Mouse (Mus musculus) limb, embryonic 12.5 days (tissue): ENCODE results near the gene 5730522E02Rik. TPM values are rescaled to one million over a fixed set of nuclear protein-coding genes. Genes with fewer than 3 reads are reported as not detected.
"Not testable (repeated sequence)": the region's sequence is repeated elsewhere in the genome, so short reads cannot be mapped to it uniquely, and the experiment has no call there.

ENCODE experiments used
- ATAC-seq: fragments of 200-750 bp; cut with Nextera tagmentation; 2 replicates; pipeline ENCODE4 v1.8.0; 2017; ENCODE audit warnings: low read depth, moderate TSS enrichment; ENCODE audit not compliant: insufficient number of reproducible peaks, insufficient read depth, low FRiP score, low TSS enrichment
- H3K27ac ChIP-seq: fragments of 300-500 bp; sonication (generic); 2 replicates; pipeline ENCODE4 v1.5.1; 2016; ENCODE audit warnings: mild to moderate bottlenecking, moderate library complexity
- H3K27me3 ChIP-seq: fragments of 300-500 bp; sonication (generic); 2 replicates; pipeline ENCODE4 v1.6.1; 2016; ENCODE audit warnings: mild to moderate bottlenecking, moderate library complexity
- H3K36me3 ChIP-seq: fragments of 300-500 bp; sonication (generic); 2 replicates; pipeline ENCODE4 v1.6.1; 2016; ENCODE audit warnings: mild to moderate bottlenecking, moderate library complexity
- H3K4me1 ChIP-seq: fragments of 300-500 bp; sonication (generic); replicated peaks from 2 replicates; pipeline ENCODE4 v1.6.1; 2016
- H3K4me2 ChIP-seq: fragments of 300-500 bp; sonication (generic); 2 replicates; pipeline ENCODE4 v1.6.1; 2016; ENCODE audit warnings: mild to moderate bottlenecking, moderate library complexity
- H3K4me3 ChIP-seq: fragments of 300-500 bp; sonication (generic); replicated peaks from 2 replicates; pipeline ENCODE4 v1.5.1; 2016; ENCODE audit warnings: mild to moderate bottlenecking
- H3K9ac ChIP-seq: fragments of 300-500 bp; sonication (generic); replicated peaks from 2 replicates; pipeline ENCODE4 v1.6.1; 2016; ENCODE audit warnings: mild to moderate bottlenecking, moderate library complexity
- H3K9me3 ChIP-seq: fragments of 300-500 bp; sonication (generic); 2 replicates; pipeline ENCODE4 v1.6.1; 2016; ENCODE audit warnings: mild to moderate bottlenecking, moderate library complexity
- WGBS: fragments of 180-500 bp; shearing (Covaris S2); methylation state at CpG from one replicate; pipeline ENCODE4 v1.1.7; 2016; 5-methylcytosine and 5-hydroxymethylcytosine counted together
- polyA plus RNA-seq: library from polyadenylated mRNA; unstranded; fragments of >200 nt; fragmentation: Nextera tagmentation; extraction: Ambion mirVana; gene quantifications from 2 replicates; pipeline ENCODE4 v1.2.1, GENCODE M21; 2016

Gene 5730522E02Rik
- 8.9 and 9.8 TPM in 2 replicates for polyA plus RNA-seq

GRCm38 (mm10) chr11:26210582-26211180, at the start of gene 5730522E02Rik:
Gene 5730522E02Rik (minus strand): TSS chr11:26210763.
- peak; percentile 75 for ATAC-seq
- peak within 1 kb of the TSS; percentile 98 for H3K27ac ChIP-seq
- H3K4me3 ChIP-seq, result peak within 1 kb of the TSS; percentile 65
- no peaks in the 10 kb centered on the region for H3K36me3 ChIP-seq
- H3K4me2 ChIP-seq, result peak within 1 kb of the TSS; percentile 67
- no peaks in the 10 kb centered on the region for H3K4me1 ChIP-seq
- whole genome bisulfite sequencing, result 3% methylated on average over 31 of the region's 31 CpGs
- H3K9me3 ChIP-seq, result no peaks in the 10 kb centered on the region
- peak within 1 kb of the TSS; percentile 90 for H3K9ac ChIP-seq
- H3K27me3 ChIP-seq, result no peaks in the 10 kb centered on the region

- Histone ChIP-seq H3K36me3 (no peaks in the 10 kb centered on the region), H3K4me3 (no peak overlapping the region), H3K9ac (no peak overlapping the region), H3K9me3 (no peaks in the 10 kb centered on the region), H3K4me2 (no peak overlapping the region), H3K27me3 (no peaks in the 10 kb centered on the region), H3K4me1 (no peaks in the 10 kb centered on the region), H3K27ac (no peak overlapping the region)
- WGBS, result 78% methylated on average over 1 of the region's 1 CpGs
- ATAC-seq, result no peak
Measured at GRCm38 (mm10) chr11:26236540-26236939, 26.0 kb upstream of the 5730522E02Rik start.

- no peaks in the 10 kb centered on the region for H3K27me3 ChIP-seq
- H3K9ac ChIP-seq, result no peak overlapping the region
- H3K27ac ChIP-seq, result no peak overlapping the region
- H3K4me2 ChIP-seq, result no peak overlapping the region
- 89% methylated on average over 1 of the region's 1 CpGs for WGBS
- no peak overlapping the region for H3K4me3 ChIP-seq
- no peaks in the 10 kb centered on the region for H3K36me3 ChIP-seq
- no peak for ATAC-seq
- 0 out of 2 replicates have a peak, but pooled peaks cover 3% of the 10 kb centered on the region for H3K9me3 ChIP-seq
- no peaks in the 10 kb centered on the region for H3K4me1 ChIP-seq
Measured at GRCm38 (mm10) chr11:26229895-26230294, 19.3 kb upstream of the 5730522E02Rik start.

GRCm38 (mm10) chr11:26213643-26214042, 3.1 kb upstream of the 5730522E02Rik start:
- not testable (repeated sequence) for H3K9ac ChIP-seq, H3K4me2 ChIP-seq, H3K9me3 ChIP-seq, H3K4me3 ChIP-seq, H3K36me3 ChIP-seq, H3K27ac ChIP-seq, ATAC-seq, H3K4me1 ChIP-seq, H3K27me3 ChIP-seq
- 100% methylated on average over 1 of the region's 1 CpGs for WGBS

- 2% methylated on average over 38 of the region's 73 CpGs for WGBS
- no peaks in the 10 kb centered on the region for H3K4me1 ChIP-seq
- no peaks in the 10 kb centered on the region for H3K36me3 ChIP-seq
- H3K4me2 ChIP-seq, result peak overlapping the region; percentile 67
- no peaks in the 10 kb centered on the region for H3K9me3 ChIP-seq
- peak overlapping the region; percentile 90 for H3K9ac ChIP-seq
- peak overlapping the region; percentile 98 for H3K27ac ChIP-seq
- H3K27me3 ChIP-seq, result no peaks in the 10 kb centered on the region
- peak overlapping the region; percentile 65 for H3K4me3 ChIP-seq
- peak; percentile 93 for ATAC-seq
Measured at GRCm38 (mm10) chr11:26209811-26210581, 567 bp downstream of the 5730522E02Rik start.

- no peak for ATAC-seq
- Histone ChIP-seq H3K27ac (no peak overlapping the region), H3K9ac (no peak overlapping the region), H3K4me2 (no peak overlapping the region), H3K4me3 (no peak overlapping the region), H3K27me3 (no peaks in the 10 kb centered on the region), H3K36me3 (no peaks in the 10 kb centered on the region), H3K4me1 (no peaks in the 10 kb centered on the region), H3K9me3 (no peaks in the 10 kb centered on the region)
- 79% methylated on average over 2 of the region's 2 CpGs for WGBS
Measured at GRCm38 (mm10) chr11:26203466-26203865, 7.1 kb downstream of the 5730522E02Rik start.

GRCm38 (mm10) chr11:26202842-26203241, 7.7 kb downstream of the 5730522E02Rik start:
- no peak overlapping the region for H3K27ac ChIP-seq
- no peaks in the 10 kb centered on the region for H3K27me3 ChIP-seq
- no peak for ATAC-seq
- WGBS, result 85% methylated on average over 5 of the region's 5 CpGs
- H3K4me3 ChIP-seq, result no peak overlapping the region
- no peak overlapping the region for H3K4me2 ChIP-seq
- H3K9ac ChIP-seq, result no peak overlapping the region
- H3K4me1 ChIP-seq, result no peaks in the 10 kb centered on the region
- no peaks in the 10 kb centered on the region for H3K9me3 ChIP-seq
- no peaks in the 10 kb centered on the region for H3K36me3 ChIP-seq

GRCm38 (mm10) chr11:26201778-26202097, 8.8 kb downstream of the 5730522E02Rik start:
- no peak overlapping the region for H3K9ac ChIP-seq
- no peak overlapping the region for H3K27ac ChIP-seq
- H3K4me3 ChIP-seq, result no peak overlapping the region
- H3K9me3 ChIP-seq, result no peaks in the 10 kb centered on the region
- H3K4me1 ChIP-seq, result no peaks in the 10 kb centered on the region
- no peak overlapping the region for H3K4me2 ChIP-seq
- no peaks in the 10 kb centered on the region for H3K36me3 ChIP-seq
- no peak for ATAC-seq
- no peaks in the 10 kb centered on the region for H3K27me3 ChIP-seq

GRCm38 (mm10) chr11:26200970-26201777, 9.4 kb downstream of the 5730522E02Rik start:
- Histone ChIP-seq H3K4me2 (no peak overlapping the region), H3K9ac (no peak overlapping the region), H3K27ac (no peak overlapping the region), H3K4me1 (no peaks in the 10 kb centered on the region), H3K4me3 (no peak overlapping the region), H3K27me3 (no peaks in the 10 kb centered on the region), H3K9me3 (no peaks in the 10 kb centered on the region), H3K36me3 (no peaks in the 10 kb centered on the region)
- ATAC-seq, result peak; percentile 76
- 58% methylated on average over 4 of the region's 4 CpGs for WGBS

GRCm38 (mm10) chr11:26195468-26195867, 15.1 kb downstream of the 5730522E02Rik start:
- H3K4me2 ChIP-seq, result no peak overlapping the region
- no peak overlapping the region for H3K4me3 ChIP-seq
- no peak overlapping the region for H3K27ac ChIP-seq
- no peaks in the 10 kb centered on the region for H3K9me3 ChIP-seq
- no peaks in the 10 kb centered on the region for H3K36me3 ChIP-seq
- 71% methylated on average over 3 of the region's 3 CpGs for WGBS
- no peaks in the 10 kb centered on the region for H3K27me3 ChIP-seq
- H3K4me1 ChIP-seq, result no peaks in the 10 kb centered on the region
- no peak for ATAC-seq
- no peak overlapping the region for H3K9ac ChIP-seq

- no peaks in the 10 kb centered on the region for H3K4me1 ChIP-seq
- no peak overlapping the region for H3K9ac ChIP-seq
- no peak overlapping the region for H3K4me3 ChIP-seq
- H3K27me3 ChIP-seq, result no peaks in the 10 kb centered on the region
- no peaks in the 10 kb centered on the region for H3K36me3 ChIP-seq
- no peak overlapping the region for H3K27ac ChIP-seq
- WGBS, result 87% methylated on average over 3 of the region's 3 CpGs
- no peak for ATAC-seq
- H3K4me2 ChIP-seq, result no peak overlapping the region
- no peaks in the 10 kb centered on the region for H3K9me3 ChIP-seq
Measured at GRCm38 (mm10) chr11:26187231-26187967, 23.2 kb downstream of the 5730522E02Rik start.
